Mouse (Mus musculus): ENCODE results near the gene Crybg2.
A peak's percentile ranks its signal among the peaks of the same experiment; 100 is the strongest.

Gene Crybg2

DNA sequence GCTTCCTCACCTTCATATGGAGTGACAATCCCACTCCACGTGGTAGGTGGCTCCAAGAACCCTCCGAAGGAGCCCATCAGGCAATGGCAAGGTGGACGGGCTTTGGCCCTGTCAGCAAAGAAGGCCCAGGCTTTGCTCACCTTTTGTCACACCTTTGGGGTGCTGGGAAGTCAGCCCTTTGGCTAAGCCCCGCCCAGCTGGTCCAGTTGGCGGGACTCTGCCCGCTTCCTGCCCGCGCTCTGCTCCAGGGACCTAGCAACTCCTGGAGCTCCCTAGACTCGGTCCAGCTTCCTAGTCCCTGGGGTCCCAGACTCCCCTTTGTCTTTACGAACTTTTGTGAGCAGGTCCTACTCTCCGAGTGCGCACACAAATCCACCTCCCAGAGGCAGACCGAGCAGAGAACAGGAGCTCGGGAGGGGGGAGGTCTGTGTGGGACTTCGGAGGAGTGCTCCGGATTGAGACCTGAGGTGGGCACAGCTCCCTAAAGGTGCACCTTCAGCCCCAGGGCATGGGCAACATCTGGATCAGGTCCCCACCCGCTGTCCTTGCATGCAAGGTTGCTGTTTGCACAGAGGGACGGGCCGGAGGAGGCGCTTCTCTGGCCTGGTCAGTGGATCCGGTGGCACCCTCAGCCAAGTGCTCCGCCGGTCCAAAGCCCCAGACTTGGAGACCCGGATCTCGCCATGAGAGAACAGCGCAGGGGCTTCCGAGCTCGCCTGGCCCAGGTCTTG lies at the start of gene Crybg2:
Gene Crybg2 (plus strand): TSS at position 681 of the 731 bp plus-strand sequence.
- no peak for DNase-seq (ENCODE audit: low read depth)

- no peak for DNase-seq (ENCODE audit: low read depth)
Measured at GRCm38 (mm10) chr4:134011450-134012414, 48.9 kb upstream of the Crybg2 start.

DNA sequence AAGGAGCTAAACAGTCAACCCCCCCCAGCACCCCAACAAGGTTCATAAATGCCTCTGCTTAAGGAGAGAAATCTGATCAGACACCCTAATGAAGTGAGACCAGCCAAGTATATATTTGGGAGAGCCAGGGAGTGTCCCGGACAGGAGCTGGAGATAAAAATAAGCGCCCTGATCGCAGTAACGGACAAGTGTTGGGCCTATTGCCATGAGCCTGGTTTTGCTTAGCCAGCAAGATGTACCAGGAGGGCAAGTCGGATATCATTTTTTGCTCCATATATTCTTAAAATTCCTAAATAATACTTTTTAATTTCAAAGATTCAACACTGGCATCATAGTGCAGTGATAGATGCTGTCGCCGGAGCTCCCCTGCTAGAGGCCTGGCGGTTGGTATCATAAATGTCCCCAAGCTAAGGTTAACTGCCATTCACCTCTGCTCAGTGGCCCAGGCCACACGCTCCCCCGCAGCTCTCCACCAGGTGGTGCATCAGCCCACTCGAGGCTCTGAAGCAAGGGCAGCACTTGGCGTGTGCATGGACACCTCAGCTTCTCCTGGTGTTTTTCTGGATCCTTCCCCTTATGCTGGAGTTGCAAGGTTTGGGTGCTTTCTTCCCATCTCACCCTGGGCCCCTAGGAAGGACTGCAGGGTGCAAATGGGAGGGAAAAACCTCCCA lies 47.6 kb upstream of the Crybg2 start:
- peak; percentile 45 for DNase-seq (ENCODE audit: low read depth)

DNA sequence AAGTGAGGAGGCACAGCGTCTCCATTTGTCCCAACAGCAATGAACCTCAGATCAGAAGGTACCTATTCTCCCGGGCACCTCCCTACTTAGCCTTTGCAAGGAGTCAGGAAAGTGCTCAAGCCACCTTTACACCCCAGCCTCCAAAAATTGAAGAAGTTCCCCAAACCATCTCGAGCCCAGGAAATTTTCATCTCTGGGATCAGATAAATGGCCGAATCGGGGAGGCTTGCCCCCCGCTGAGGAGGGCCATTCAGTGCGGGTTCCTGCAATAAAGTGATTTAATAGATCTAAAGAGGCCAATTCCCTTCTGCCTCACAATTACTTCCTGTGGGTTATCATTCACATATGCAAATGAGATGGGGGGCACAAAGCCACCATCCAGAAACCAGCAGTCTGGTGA lies 44.4 kb upstream of the Crybg2 start:
- no peak for DNase-seq (ENCODE audit: low read depth)

DNA sequence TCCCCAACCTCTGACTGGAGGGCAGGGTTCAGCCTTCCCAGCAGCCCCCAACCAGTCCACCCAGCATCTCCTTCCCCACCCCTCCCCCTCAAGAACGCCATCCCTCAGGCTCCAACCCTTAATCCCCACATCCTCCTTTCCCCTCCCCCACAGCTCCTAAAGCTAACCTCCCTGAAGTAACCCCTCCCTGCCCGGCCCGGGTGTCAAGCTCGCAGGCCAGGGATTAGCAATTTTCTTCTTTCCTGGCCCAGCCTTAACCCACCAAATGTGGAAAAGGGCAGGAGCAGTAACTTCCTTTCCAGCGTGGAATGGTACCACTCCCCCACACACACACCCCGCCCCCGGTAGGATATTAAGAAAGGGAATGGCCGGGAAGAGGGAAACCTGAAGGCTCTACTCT lies 43.8 kb upstream of the Crybg2 start:
- no peak for DNase-seq (ENCODE audit: low read depth)

DNA sequence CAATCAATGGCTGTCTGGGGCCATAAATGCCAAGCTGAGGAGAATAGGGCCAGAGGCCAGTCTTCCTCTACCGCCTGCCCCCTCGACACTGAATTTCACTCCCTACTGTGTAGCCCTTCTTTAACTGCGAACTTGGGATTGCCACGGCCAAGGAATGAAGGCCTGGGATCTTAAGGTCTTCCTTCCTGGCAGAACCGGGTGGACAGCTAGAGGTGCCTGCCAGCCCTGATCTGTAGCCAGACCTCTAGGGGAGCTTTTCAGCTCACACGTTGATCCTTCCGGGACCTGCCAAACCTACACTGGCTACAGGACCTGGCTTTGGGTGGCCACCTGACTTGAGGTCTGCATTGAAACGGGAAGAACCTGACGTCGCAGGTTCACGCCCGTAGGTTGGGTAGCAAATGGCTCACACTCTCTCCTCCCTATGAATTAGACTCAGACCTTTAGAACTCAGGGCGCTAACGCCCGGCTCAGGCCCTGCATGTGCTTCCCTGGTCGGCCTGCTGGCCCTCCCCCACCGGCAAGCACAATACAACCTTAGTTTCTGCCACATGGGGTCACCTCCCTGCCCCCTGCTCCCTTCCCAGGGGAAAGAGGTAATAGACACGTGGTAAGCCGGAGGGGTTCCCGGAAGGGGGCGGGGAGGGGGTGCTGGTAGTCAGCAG lies 43.3 kb upstream of the Crybg2 start:
- DNase-seq (ENCODE audit: low read depth), result no peak

DNA sequence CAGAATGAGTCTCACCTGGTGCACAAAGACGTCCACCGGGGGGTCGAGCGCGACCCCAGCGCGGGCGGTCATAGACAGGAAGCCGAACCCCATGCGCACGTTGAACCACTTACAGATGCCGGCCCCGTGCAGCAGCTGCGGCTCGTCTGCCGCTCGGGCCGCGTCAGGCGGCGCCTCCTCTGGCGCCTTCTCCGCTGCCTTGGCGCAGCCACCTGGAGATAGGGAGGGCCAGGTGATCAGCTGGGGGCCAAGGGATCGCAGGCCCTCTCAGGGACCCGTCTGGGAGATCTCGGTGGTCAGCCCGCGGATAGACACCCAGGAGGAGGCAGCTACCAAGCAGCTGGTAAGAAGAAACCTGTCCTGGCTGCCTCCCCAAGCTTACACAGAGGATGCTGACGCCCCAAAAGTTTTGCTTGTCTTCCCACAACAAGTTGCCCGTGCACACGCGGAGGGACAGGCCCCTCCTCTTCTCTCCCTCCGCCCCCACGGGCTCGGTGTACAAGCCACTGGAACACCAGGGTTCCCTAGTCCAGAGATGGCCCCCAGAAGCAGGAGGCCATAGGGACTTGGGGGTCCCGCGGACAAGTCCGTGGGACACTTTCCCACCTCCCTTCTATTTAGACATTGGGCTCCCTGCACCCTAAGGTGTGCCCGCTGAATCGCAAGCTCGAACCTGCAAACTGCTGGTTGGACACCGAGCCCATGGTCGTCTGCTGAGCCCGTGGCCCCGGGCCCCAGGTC lies 42.4 kb upstream of the Crybg2 start:
- no peak for DNase-seq (ENCODE audit: low read depth)

- DNase-seq (ENCODE audit: low read depth), result no peak
Measured at GRCm38 (mm10) chr4:134018779-134019145, 41.9 kb upstream of the Crybg2 start, which contains the start of gene Lin28a. Gene Lin28a (minus strand): TSS chr4:134018841.

- DNase-seq (ENCODE audit: low read depth), result no peak
Measured at GRCm38 (mm10) chr4:134019210-134019609, 41.4 kb upstream of the Crybg2 start.

DNA sequence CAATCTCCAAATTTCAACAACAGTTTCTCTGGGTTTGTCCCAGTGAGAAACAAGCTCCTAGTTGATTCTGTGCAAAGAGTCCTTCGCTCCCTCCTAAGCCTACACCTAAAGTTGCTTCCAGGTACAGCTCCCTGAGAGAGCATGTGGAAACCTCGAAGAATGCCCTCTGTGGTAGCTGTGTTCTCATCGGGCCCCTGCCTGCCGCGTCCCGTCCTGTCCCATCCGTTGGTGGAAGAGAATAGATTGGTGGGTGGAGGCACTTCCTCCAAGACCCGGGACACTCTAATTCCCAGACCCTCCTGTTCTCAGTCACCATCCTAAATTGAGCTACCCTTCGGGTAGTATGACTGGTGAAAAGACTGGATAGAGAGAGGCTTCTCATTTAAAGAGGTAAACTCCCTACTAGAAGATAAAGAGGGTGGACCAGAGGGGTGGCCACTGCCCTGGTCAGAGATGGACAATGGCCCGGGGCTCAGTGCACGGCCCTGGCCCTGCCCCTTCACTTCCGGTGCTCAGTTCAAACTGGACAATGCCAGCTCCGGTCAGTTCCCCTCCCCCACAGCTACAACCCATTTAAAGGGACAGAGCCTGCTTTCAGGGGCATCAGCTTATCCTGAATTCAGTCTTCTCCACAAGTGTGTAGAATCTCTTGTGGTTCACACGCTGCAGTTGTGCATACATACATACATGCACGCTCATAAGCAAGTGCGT lies 40.8 kb upstream of the Crybg2 start:
- no peak for DNase-seq (ENCODE audit: low read depth)

DNA sequence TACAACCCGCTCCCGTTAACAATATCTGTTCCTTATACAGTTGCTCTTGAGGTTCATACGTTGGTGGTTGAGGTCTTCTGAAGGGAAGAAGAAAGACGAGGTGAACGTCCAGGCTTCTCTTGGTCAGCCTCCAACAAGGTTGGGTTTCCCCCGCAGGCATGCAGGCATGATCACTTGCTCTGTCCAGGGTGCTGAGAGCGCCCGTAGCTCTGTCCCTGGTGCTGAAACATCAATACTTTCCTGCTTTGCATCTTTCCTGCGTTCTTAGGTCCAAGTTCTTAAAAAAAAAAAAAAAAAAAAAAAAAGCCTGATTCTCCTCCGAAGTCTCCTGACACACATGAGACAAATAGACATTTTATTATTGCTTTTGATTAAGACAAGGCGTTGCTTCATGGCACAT lies 40.0 kb upstream of the Crybg2 start:
- DNase-seq (ENCODE audit: low read depth), result peak; percentile 72

- no peak for DNase-seq (ENCODE audit: low read depth)
Measured at GRCm38 (mm10) chr4:134025802-134026201, 34.8 kb upstream of the Crybg2 start.

GRCm38 (mm10) chr4:134035953-134036352 lies 24.7 kb upstream of the Crybg2 start:
- peak; percentile 70 for DNase-seq (ENCODE audit: low read depth)

DNA sequence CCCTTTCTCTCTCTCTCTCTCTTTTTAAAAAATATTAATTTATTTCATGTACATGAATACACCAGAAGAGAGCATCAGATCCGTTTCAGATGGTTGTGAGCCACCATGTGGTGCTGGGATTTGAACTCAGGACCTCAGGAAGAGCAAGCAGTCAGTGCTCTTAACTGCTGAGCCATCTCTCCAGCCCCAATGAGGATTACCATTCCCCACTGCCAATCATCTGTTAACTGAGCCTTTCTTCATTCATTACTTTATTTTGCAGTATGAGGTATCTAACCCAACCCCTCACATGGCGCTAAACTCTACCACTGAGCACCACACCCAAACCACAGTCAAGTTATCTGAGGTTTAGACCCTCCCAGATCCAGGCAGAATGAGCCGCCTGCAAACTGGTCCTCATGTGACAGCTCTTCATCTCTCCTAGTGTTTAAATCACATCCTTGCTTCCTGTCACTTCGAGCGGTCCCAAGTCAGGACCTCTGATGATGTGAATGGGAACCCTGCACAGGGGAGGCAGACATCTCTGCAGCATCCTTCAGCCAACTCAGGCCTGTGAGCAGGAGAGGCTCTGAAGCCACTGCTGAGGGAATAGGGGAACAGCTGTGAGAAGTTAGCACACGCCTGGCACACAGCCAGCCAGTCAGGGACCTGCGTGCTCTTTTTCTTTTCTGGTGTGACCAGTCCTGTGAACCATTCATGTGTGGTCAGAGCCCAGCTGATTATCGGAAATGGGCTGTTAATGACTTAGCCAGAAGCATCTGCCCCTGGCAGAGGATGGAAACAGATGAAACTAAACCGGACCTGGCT lies 19.1 kb upstream of the Crybg2 start:
- DNase-seq (ENCODE audit: low read depth), result peak; percentile 91

DNA sequence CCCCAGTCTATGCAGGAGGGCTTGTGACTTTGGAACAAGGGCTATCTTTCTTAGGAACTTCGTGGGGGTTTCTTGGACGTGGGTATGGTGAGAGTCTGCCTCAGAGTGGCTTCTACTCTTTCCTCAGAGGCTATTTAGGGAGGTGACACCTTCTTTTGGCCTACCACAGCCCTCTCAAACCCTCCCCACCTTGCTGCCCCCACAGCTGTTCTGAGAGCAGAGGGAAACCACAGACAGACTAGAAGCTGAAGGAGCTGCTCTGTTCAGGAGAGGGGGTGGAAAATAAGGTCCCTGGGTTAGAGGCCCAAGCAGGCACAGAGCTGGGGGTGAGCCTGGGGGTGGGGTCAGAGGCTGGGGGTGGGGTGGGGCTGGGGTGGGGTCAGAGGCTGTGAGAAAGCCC lies 17.6 kb upstream of the Crybg2 start:
- DNase-seq (ENCODE audit: low read depth), result peak; percentile 53

DNA sequence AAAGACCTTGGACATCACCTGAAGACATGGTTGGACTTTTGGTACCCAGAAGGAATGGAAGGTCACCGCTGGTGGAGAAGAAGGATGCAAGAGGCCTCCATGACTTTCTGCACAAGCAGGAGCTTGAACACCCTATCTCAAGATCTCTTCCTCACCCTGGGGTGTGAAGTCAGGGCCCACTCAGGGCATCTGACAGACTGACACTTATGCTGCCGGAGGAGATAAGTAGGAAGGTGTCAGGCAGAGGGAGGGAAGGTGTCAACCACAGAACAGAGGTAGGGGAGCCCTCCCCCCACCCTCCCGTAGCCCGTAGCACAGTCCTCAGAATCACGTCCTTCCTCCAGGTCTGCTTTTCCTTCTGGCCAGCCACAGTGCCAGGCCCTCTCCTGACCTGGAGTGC lies 13.0 kb upstream of the Crybg2 start:
- DNase-seq (ENCODE audit: low read depth), result no peak

DNA sequence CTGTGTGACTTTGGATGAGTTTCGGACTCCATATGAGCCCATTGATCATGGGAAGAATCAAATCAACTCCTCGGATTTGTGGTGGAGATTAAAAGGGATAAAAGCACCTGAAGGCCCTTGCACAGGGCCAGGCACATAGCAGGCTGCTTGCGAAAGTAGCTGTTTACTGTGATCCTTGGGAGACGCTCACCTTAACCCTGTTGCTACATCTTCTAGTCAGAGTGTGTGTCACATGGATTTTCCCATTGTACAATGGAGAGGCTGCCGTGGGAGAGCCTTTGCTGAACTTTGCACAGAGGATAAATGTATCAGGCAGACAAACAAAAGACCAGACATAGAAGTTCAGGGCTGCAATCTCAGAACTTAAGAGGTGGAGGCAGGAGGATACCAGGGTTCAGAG lies 8.7 kb upstream of the Crybg2 start:
- DNase-seq (ENCODE audit: low read depth), result no peak

DNA sequence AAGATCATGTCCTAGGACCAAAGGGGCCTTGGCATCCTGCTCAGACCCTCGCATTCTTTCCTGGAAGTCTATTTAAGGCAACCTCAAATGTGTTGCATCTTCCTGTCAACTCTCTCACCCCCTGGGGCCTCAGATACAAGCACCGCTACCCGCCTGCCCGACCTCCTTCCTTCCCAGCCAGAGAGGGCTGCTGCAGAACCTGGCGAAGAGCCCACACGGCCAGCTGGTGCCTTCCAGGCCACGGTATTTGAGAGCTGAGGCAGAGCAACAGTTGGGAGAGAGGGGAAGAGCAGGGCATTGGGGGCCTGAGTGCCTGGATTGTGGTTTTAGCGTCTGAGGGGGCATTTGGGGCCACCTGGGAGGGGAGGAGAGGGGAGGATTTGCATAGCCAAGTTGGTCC lies 8.1 kb upstream of the Crybg2 start:
- DNase-seq (ENCODE audit: low read depth), result peak; percentile 73

- no peak for DNase-seq (ENCODE audit: low read depth)
Measured at GRCm38 (mm10) chr4:134053538-134053937, 7.1 kb upstream of the Crybg2 start, which contains the start of gene Zfp683. Gene Zfp683 (plus strand): TSS chr4:134053838.

Measured in 416B (cell line).